Mouse (Mus musculus): ENCODE data around the gene Hps1. TPM values are rescaled to one million over a fixed set of nuclear protein-coding genes. Genes with fewer than 3 reads are reported as not detected.
A peak's percentile ranks its signal among the peaks of the same experiment; 100 is the strongest.

Gene Hps1
- 12.2 and 13.6 TPM in 2 replicates for polyA plus RNA-seq (2016; fragmentation: Nextera tagmentation; extraction: Ambion mirVana)

- WGBS (ENCODE audit: insufficient replicate concordance): 1% methylated on average over 43 of the region's 43 CpGs
- peak within 1 kb of the TSS; percentile 80 for H3K4me2 ChIP-seq
- peak; percentile 97 for ATAC-seq
- peak within 1 kb of the TSS; percentile 72 for H3K9ac ChIP-seq
- H3K27ac ChIP-seq: peak within 1 kb of the TSS; percentile 71
- H3K36me3 ChIP-seq: peaks cover 7% of the 10 kb centered on the region; the same call in 1 of the 2 replicates
- H3K4me1 ChIP-seq: peaks cover 22% of the 10 kb centered on the region
- peak within 1 kb of the TSS; percentile 67 for H3K4me3 ChIP-seq
- peaks cover 3% of the 10 kb centered on the region; the same call in 1 of the 2 replicates for H3K27me3 ChIP-seq (replicated peaks)
- H3K9me3 ChIP-seq (replicated peaks): no peaks in the 10 kb centered on the region
Observed at GRCm38 (mm10) chr19:42779531-42780155, at the start of gene Hps1. Hps1 (minus strand) TSS chr19:42779978.

GRCm38 (mm10) chr19:42829196-42829595, 49.4 kb upstream of the Hps1 start:
- Histone ChIP-seq H3K4me2 (no peak overlapping the region), H3K9me3 (replicated peaks) (no peaks in the 10 kb centered on the region), H3K36me3 (no peaks in the 10 kb centered on the region), H3K27ac (no peak overlapping the region), H3K9ac (no peak overlapping the region), H3K4me1 (no peaks in the 10 kb centered on the region), H3K27me3 (replicated peaks) (no peaks in the 10 kb centered on the region), H3K4me3 (no peak overlapping the region)
- no peak for ATAC-seq
- 39% methylated on average over 4 of the region's 4 CpGs for WGBS (ENCODE audit: insufficient replicate concordance)

GRCm38 (mm10) chr19:42827843-42828242, 48.1 kb upstream of the Hps1 start:
- Histone ChIP-seq H3K9ac (no peak overlapping the region), H3K4me3 (no peak overlapping the region), H3K4me1 (no peaks in the 10 kb centered on the region), H3K27me3 (replicated peaks) (no peaks in the 10 kb centered on the region), H3K4me2 (no peak overlapping the region), H3K36me3 (no peaks in the 10 kb centered on the region), H3K27ac (no peak overlapping the region), H3K9me3 (replicated peaks) (no peaks in the 10 kb centered on the region)
- no peak for ATAC-seq
- 70% methylated on average over 3 of the region's 3 CpGs for WGBS (ENCODE audit: insufficient replicate concordance)

- no peaks in the 10 kb centered on the region for H3K4me1 ChIP-seq
- H3K9ac ChIP-seq: no peak overlapping the region
- H3K36me3 ChIP-seq: no peaks in the 10 kb centered on the region
- no peaks in the 10 kb centered on the region for H3K9me3 ChIP-seq (replicated peaks)
- H3K27me3 ChIP-seq (replicated peaks): no peaks in the 10 kb centered on the region
- H3K4me2 ChIP-seq: no peak overlapping the region
- no peak overlapping the region for H3K4me3 ChIP-seq
- WGBS (ENCODE audit: insufficient replicate concordance): 55% methylated on average over 5 of the region's 5 CpGs
- no peak overlapping the region for H3K27ac ChIP-seq
- ATAC-seq: no peak
Observed at GRCm38 (mm10) chr19:42820109-42820508, 40.3 kb upstream of the Hps1 start.

- no peak for ATAC-seq
- WGBS (ENCODE audit: insufficient replicate concordance): 48% methylated on average over 2 of the region's 2 CpGs
- Histone ChIP-seq H3K27ac (no peak overlapping the region), H3K4me2 (no peak overlapping the region), H3K36me3 (no peaks in the 10 kb centered on the region), H3K9ac (no peak overlapping the region), H3K4me3 (no peak overlapping the region), H3K4me1 (no peaks in the 10 kb centered on the region), H3K27me3 (replicated peaks) (no peaks in the 10 kb centered on the region), H3K9me3 (replicated peaks) (no peaks in the 10 kb centered on the region)
Observed at GRCm38 (mm10) chr19:42817761-42818160, 38.0 kb upstream of the Hps1 start.

GRCm38 (mm10) chr19:42816261-42816660, 36.5 kb upstream of the Hps1 start:
- H3K9me3 ChIP-seq (replicated peaks): no peaks in the 10 kb centered on the region
- H3K27me3 ChIP-seq (replicated peaks): no peaks in the 10 kb centered on the region
- H3K4me1 ChIP-seq: no peaks in the 10 kb centered on the region
- H3K27ac ChIP-seq: no peak overlapping the region
- ATAC-seq: no peak
- no peaks in the 10 kb centered on the region for H3K36me3 ChIP-seq
- 71% methylated on average over 2 of the region's 2 CpGs for WGBS (ENCODE audit: insufficient replicate concordance)
- H3K9ac ChIP-seq: no peak overlapping the region
- H3K4me2 ChIP-seq: no peak overlapping the region
- H3K4me3 ChIP-seq: no peak overlapping the region

GRCm38 (mm10) chr19:42810140-42810539, 30.4 kb upstream of the Hps1 start:
- Histone ChIP-seq H3K9me3 (replicated peaks) (no peaks in the 10 kb centered on the region), H3K27ac (no peak overlapping the region), H3K36me3 (no peaks in the 10 kb centered on the region), H3K4me1 (no peaks in the 10 kb centered on the region), H3K9ac (no peak overlapping the region), H3K27me3 (replicated peaks) (no peaks in the 10 kb centered on the region), H3K4me3 (no peak overlapping the region), H3K4me2 (no peak overlapping the region)
- 60% methylated on average over 5 of the region's 5 CpGs for WGBS (ENCODE audit: insufficient replicate concordance)
- ATAC-seq: no peak

GRCm38 (mm10) chr19:42809491-42809890, 29.7 kb upstream of the Hps1 start:
- no peak for ATAC-seq
- Histone ChIP-seq H3K36me3 (no peaks in the 10 kb centered on the region), H3K27me3 (replicated peaks) (no peaks in the 10 kb centered on the region), H3K4me1 (no peaks in the 10 kb centered on the region), H3K4me3 (no peak overlapping the region), H3K9ac (no peak overlapping the region), H3K27ac (no peak overlapping the region), H3K4me2 (no peak overlapping the region), H3K9me3 (replicated peaks) (no peaks in the 10 kb centered on the region)
- 71% methylated on average over 10 of the region's 10 CpGs for WGBS (ENCODE audit: insufficient replicate concordance)

GRCm38 (mm10) chr19:42797866-42798265, 18.1 kb upstream of the Hps1 start:
- no peak for ATAC-seq
- H3K9me3 ChIP-seq (replicated peaks): no peaks in the 10 kb centered on the region
- 56% methylated on average over 2 of the region's 2 CpGs for WGBS (ENCODE audit: insufficient replicate concordance)
- H3K36me3 ChIP-seq: no peaks in the 10 kb centered on the region
- 0 out of 2 replicates have a peak, but pooled peaks cover 4% of the 10 kb centered on the region for H3K4me1 ChIP-seq
- H3K4me2 ChIP-seq: no peak overlapping the region
- no peak overlapping the region for H3K9ac ChIP-seq
- H3K27me3 ChIP-seq (replicated peaks): peaks cover 25% of the 10 kb centered on the region
- H3K27ac ChIP-seq: no peak overlapping the region
- H3K4me3 ChIP-seq: no peak overlapping the region

GRCm38 (mm10) chr19:42795801-42796200, 16.0 kb upstream of the Hps1 start:
- peak overlapping the region; percentile 60 for H3K4me2 ChIP-seq
- peak overlapping the region; percentile 28; the same call in 1 of the 2 replicates for H3K4me3 ChIP-seq
- H3K9me3 ChIP-seq (replicated peaks): no peaks in the 10 kb centered on the region
- H3K27me3 ChIP-seq (replicated peaks): peaks cover 25% of the 10 kb centered on the region
- H3K27ac ChIP-seq: no peak overlapping the region
- ATAC-seq: no peak
- H3K9ac ChIP-seq: no peak overlapping the region
- H3K4me1 ChIP-seq: 0 out of 2 replicates have a peak, but pooled peaks cover 4% of the 10 kb centered on the region
- 33% methylated on average over 9 of the region's 9 CpGs for WGBS (ENCODE audit: insufficient replicate concordance)
- no peaks in the 10 kb centered on the region for H3K36me3 ChIP-seq

GRCm38 (mm10) chr19:42794914-42795613, 15.3 kb upstream of the Hps1 start:
- ATAC-seq: peak; percentile 59
- H3K36me3 ChIP-seq: no peaks in the 10 kb centered on the region
- no peak overlapping the region for H3K27ac ChIP-seq
- H3K4me1 ChIP-seq: 0 out of 2 replicates have a peak, but pooled peaks cover 4% of the 10 kb centered on the region
- H3K9me3 ChIP-seq (replicated peaks): no peaks in the 10 kb centered on the region
- no peak overlapping the region for H3K9ac ChIP-seq
- H3K4me2 ChIP-seq: peak overlapping the region; percentile 60
- peaks cover 31% of the 10 kb centered on the region for H3K27me3 ChIP-seq (replicated peaks)
- peak overlapping the region; percentile 28 for H3K4me3 ChIP-seq
- WGBS (ENCODE audit: insufficient replicate concordance): 2% methylated on average over 31 of the region's 31 CpGs

- no peak for ATAC-seq
Observed at GRCm38 (mm10) chr19:42788311-42788710, 8.5 kb upstream of the Hps1 start.

More at GRCm38 (mm10) chr19:42788311-42788710, 8.5 kb upstream of the Hps1 start:
- Histone ChIP-seq H3K4me2 (no peak overlapping the region), H3K36me3 (no peaks in the 10 kb centered on the region), H3K27ac (no peak overlapping the region), H3K27me3 (replicated peaks) (peaks cover 21% of the 10 kb centered on the region; the same call in 1 of the 2 replicates), H3K9me3 (replicated peaks) (no peaks in the 10 kb centered on the region), H3K4me1 (peaks cover 17% of the 10 kb centered on the region), H3K9ac (no peak overlapping the region), H3K4me3 (no peak overlapping the region)
- 28% methylated on average over 5 of the region's 5 CpGs for WGBS (ENCODE audit: insufficient replicate concordance)
